Mouse (Mus musculus): Measurements from ENCODE around the gene Pde7b. TPM values are rescaled to one million over a fixed set of nuclear protein-coding genes. Genes with fewer than 3 reads are reported as not detected.

The Pde7b gene
- total and polyA plus RNA-seq, 3 experiments, result not detected

DNA sequence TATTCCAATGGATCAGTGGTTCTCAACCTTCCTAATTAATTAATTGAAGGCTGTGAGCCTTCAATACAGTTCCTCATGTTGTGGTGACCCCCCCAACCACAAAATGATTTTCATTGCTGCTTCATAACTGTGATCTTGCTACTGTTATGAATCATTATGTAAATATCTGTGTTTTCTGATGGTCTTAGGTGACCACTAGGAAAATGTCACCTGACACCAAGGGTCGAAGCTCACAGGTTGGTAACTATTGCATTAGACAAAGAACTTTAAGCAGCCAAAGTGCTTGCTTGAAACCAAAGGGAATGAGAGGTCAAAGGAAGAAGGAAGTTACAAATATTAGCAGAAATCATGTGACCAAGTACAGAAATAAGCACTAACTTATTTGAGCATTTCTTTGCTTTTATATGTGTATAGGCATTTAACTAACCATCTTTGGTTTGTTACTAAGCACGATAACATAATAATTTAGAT, 45.6 kb upstream of the Pde7b start:
- H3K9me3 ChIP-seq (replicated peaks; ENCODE audit: low read length), result no peaks in the 10 kb centered on the region
- no peak overlapping the region for H3K9ac ChIP-seq (ENCODE audit: insufficient read depth, low read depth)
- dilution Hi-C loops (cut with MboI; ENCODE audit: extremely low pct_ligation_motif_present, extremely low pct_unique_long_range_greater_than_20kb, low sequenced_read_pairs), result no loop called here
- DNase-seq (ENCODE audit: extremely low read depth), result peak; percentile 61
- H3K4me3 ChIP-seq (replicated peaks in 1 of 3; ENCODE audit: low read depth in 2 of 3, low read length in 2 of 3, poor library complexity in 1 of 3), result no peak overlapping the region
- H3K4me1 ChIP-seq (ENCODE audit: control insufficient read depth in 1 of 2, insufficient read depth in 2 of 2), result peaks cover 5 to 15% of the 10 kb centered on the region in 2 experiments; a peak in 3 of 4 replicates
- H3K4me2 ChIP-seq (ENCODE audit: insufficient read depth, low read depth, poor library complexity, severe bottlenecking), result peak overlapping the region; percentile 44; the same call in 1 of the 2 replicates
- no peaks in the 10 kb centered on the region for H3K27me3 ChIP-seq (replicated peaks)
- in situ Hi-C loops (cut with MboI; ENCODE audit: low pct_ligation_motif_present, low pct_unique_long_range_greater_than_20kb, low sequenced_read_pairs), result no loop called here
- no peak overlapping the region for H3K27ac ChIP-seq (ENCODE audit: insufficient read depth, low read depth)
- no peaks in the 10 kb centered on the region for H3K79me2 ChIP-seq (replicated peaks; ENCODE audit: control insufficient read depth, extremely low read depth, insufficient read depth, poor library complexity, severe bottlenecking)
- TF ChIP-seq BHLHE40 (IDR thresholded peaks at IDR 0.05; ENCODE audit: low read depth, low read length) (peak; percentile 85), IRF4 (IDR thresholded peaks at IDR 0.05; ENCODE audit: low read depth, low read length) (peak; percentile 68), POLR2A (IDR thresholded peaks at IDR 0.05; ENCODE audit: low read depth, low read length) (no peak), USF2 (conservative IDR thresholded peaks at IDR 0.05; ENCODE audit: low read depth, low read length) (peak; percentile 13; the same call in 1 of the 2 replicates), EP300 (IDR thresholded peaks at IDR 0.05; ENCODE audit: low read length) (0 out of 2 replicates have a peak, but pooled peaks have one; percentile 46), MAFK (IDR thresholded peaks at IDR 0.05; ENCODE audit: insufficient replicate concordance, low read length) (peak; percentile 83), MYC (IDR thresholded peaks at IDR 0.05; ENCODE audit: low read depth, low read length) (no peak), RAD21 (IDR thresholded peaks at IDR 0.05; ENCODE audit: low read depth, low read length) (no peak), JUND (conservative IDR thresholded peaks at IDR 0.05; ENCODE audit: low read depth, low read length) (peak; percentile 75), JUN (IDR thresholded peaks at IDR 0.05; ENCODE audit: insufficient read depth, low read depth, low read length) (peak; percentile 51; the same call in 1 of the 2 replicates), HCFC1 (IDR thresholded peaks at IDR 0.05; ENCODE audit: low read depth, low read length) (no peak)
- H3K36me3 ChIP-seq (replicated peaks in 1 of 2; ENCODE audit: control insufficient read depth in 1 of 2, insufficient read depth in 1 of 2, low read length in 1 of 2), result no peaks in the 10 kb centered on the region

DNA sequence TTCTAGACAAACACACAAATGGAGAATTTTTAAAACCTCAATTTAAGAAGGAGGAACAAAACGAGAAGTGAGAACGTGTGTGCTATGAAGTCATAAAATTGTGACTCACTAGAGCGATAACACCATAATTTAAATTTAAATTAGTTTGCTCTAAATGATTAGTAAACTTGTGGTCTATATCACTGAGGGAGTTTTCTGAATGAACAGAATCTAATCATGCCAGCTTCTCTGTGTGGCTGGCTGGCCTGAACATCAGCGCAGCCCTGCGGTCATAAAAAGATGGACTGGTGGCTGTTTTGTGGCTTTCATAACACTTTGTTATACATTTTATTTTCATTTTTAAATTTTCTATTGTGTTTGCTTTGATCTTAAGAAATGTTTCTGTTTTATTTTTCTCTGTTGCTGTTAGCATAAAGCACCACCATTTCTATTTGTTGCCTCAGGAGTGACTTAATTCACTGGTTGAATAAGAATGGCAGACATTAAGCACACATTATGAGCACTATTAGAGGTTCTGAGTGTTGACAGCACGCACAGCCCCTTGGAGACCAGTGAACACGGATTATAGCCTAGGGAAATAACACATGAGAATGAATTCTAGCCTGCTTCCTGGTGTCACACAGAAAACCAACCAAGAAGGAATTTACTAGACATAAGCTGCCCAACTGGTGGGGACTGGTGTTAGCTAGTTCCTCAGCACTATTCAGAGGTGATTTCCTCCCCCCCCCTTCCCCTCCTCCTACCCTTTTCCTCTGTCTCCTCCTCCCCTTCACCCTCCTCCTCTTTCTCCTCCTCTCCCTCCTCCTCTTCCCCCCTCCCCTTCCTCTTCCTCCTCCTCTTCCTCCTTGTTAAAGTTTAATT, 44.9 kb upstream of the Pde7b start:
- Histone ChIP-seq H3K4me1 (ENCODE audit: control insufficient read depth in 1 of 2, insufficient read depth in 2 of 2) (peaks cover 5 to 15% of the 10 kb centered on the region in 2 experiments; a peak in 3 of 4 replicates), H3K9ac (ENCODE audit: insufficient read depth, low read depth) (no peak overlapping the region), H3K27me3 (replicated peaks) (no peaks in the 10 kb centered on the region), H3K36me3 (replicated peaks in 1 of 2; ENCODE audit: control insufficient read depth in 1 of 2, insufficient read depth in 1 of 2, low read length in 1 of 2) (no peaks in the 10 kb centered on the region), H3K4me2 (ENCODE audit: insufficient read depth, low read depth, poor library complexity, severe bottlenecking) (peak overlapping the region; percentile 44; the same call in 1 of the 2 replicates), H3K27ac (ENCODE audit: insufficient read depth, low read depth) (no peak overlapping the region), H3K4me3 (replicated peaks in 1 of 3; ENCODE audit: low read depth in 2 of 3, low read length in 2 of 3, poor library complexity in 1 of 3) (no peak overlapping the region), H3K79me2 (replicated peaks; ENCODE audit: control insufficient read depth, extremely low read depth, insufficient read depth, poor library complexity, severe bottlenecking) (no peaks in the 10 kb centered on the region), H3K9me3 (replicated peaks; ENCODE audit: low read length) (no peaks in the 10 kb centered on the region)
- in situ Hi-C loops (cut with MboI; ENCODE audit: low pct_ligation_motif_present, low pct_unique_long_range_greater_than_20kb, low sequenced_read_pairs) (no loop called here), dilution Hi-C loops (cut with MboI; ENCODE audit: extremely low pct_ligation_motif_present, extremely low pct_unique_long_range_greater_than_20kb, low sequenced_read_pairs) (no loop called here)
- peak; percentile 20 for DNase-seq (ENCODE audit: extremely low read depth)
- peak; percentile 50 for TF ChIP-seq JUND (conservative IDR thresholded peaks at IDR 0.05; ENCODE audit: low read depth, low read length)
- peak; percentile 48; the same call in 1 of the 2 replicates for TF ChIP-seq EP300 (IDR thresholded peaks at IDR 0.05; ENCODE audit: low read length)
- TF ChIP-seq JUN (IDR thresholded peaks at IDR 0.05; ENCODE audit: insufficient read depth, low read depth, low read length), result peak; percentile 26; the same call in 1 of the 2 replicates
- TF ChIP-seq KAT2A (IDR thresholded peaks at IDR 0.05; ENCODE audit: insufficient replicate concordance, low read length), result no peak
- TF ChIP-seq BHLHE40 (IDR thresholded peaks at IDR 0.05; ENCODE audit: low read depth, low read length), result peak; percentile 22; the same call in 1 of the 2 replicates
- TF ChIP-seq UBTF (IDR thresholded peaks at IDR 0.05; ENCODE audit: low read depth, low read length), result no peak

Data from CH12.LX (cell line).